Mouse (Mus musculus): ENCODE results near the gene Disp1. TPM values are rescaled to one million over a fixed set of nuclear protein-coding genes. Genes with fewer than 3 reads are reported as not detected.

The Disp1 gene
- total RNA-seq (2014; fragmentation: Nextera tagmentation) (5.0 and 11.0 TPM in 2 replicates), total RNA-seq (2017) (3.0 and 3.8 TPM in 2 replicates), polyA plus RNA-seq (2012) (8.2 and 10.5 TPM in 2 replicates)

GRCm38 (mm10) chr1:183220796-183221718 lies at the start of gene Disp1:
Disp1 (minus strand) TSS chr1:183221522.
- H3K4me3 ChIP-seq (ENCODE audit: low read depth, low read length): peak within 1 kb of the TSS; percentile 90
- DNase-seq (ENCODE audit: low spot score): peak; percentile 82
- ATAC-seq (ENCODE audit: extremely low read depth, insufficient number of reproducible peaks, low FRiP score, poor library complexity, severe bottlenecking): peak; percentile 89
- no peaks in the 10 kb centered on the region for H3K9me3 ChIP-seq (replicated peaks)
- peaks cover 15% of the 10 kb centered on the region for H3K36me3 ChIP-seq (replicated peaks)
- TF ChIP-seq TAL1 (conservative IDR thresholded peaks at IDR 0.05; ENCODE audit: low read depth, low read length) (no peak), CTCF (IDR thresholded peaks at IDR 0.05; ENCODE audit: low read depth, low read length) (no peak), GATA2 (IDR thresholded peaks at IDR 0.05; ENCODE audit: borderline replicate concordance, low read depth, low read length) (no peak), POLR2AphosphoS5 (IDR thresholded peaks at IDR 0.05; ENCODE audit: insufficient replicate concordance, low read depth, low read length) (no peak), GATA1 (IDR thresholded peaks at IDR 0.05; ENCODE audit: borderline replicate concordance, low read length) (no peak)
- peaks cover 3% of the 10 kb centered on the region; the same call in 1 of the 2 replicates for H3K27me3 ChIP-seq (ENCODE audit: insufficient read depth, low read length)
- peaks cover 25% of the 10 kb centered on the region for H3K4me1 ChIP-seq (ENCODE audit: insufficient read depth, low read depth, low read length)

GRCm38 (mm10) chr1:183267666-183268065 lies 46.3 kb upstream of the Disp1 start:
- no peaks in the 10 kb centered on the region for H3K36me3 ChIP-seq (replicated peaks)
- no peak for TF ChIP-seq GATA2 (IDR thresholded peaks at IDR 0.05; ENCODE audit: borderline replicate concordance, low read depth, low read length)
- no peak for TF ChIP-seq POLR2AphosphoS5 (IDR thresholded peaks at IDR 0.05; ENCODE audit: insufficient replicate concordance, low read depth, low read length)
- TF ChIP-seq CTCF (IDR thresholded peaks at IDR 0.05; ENCODE audit: low read depth, low read length): no peak
- no peak for TF ChIP-seq TAL1 (conservative IDR thresholded peaks at IDR 0.05; ENCODE audit: low read depth, low read length)
- TF ChIP-seq GATA1 (IDR thresholded peaks at IDR 0.05; ENCODE audit: borderline replicate concordance, low read length): no peak
- no peaks in the 10 kb centered on the region for H3K9me3 ChIP-seq (replicated peaks)
- H3K27me3 ChIP-seq (ENCODE audit: insufficient read depth, low read length): peaks cover 26% of the 10 kb centered on the region
- ATAC-seq (ENCODE audit: extremely low read depth, insufficient number of reproducible peaks, low FRiP score, poor library complexity, severe bottlenecking) (no peak), DNase-seq (ENCODE audit: low spot score) (no peak)
- peaks cover 13% of the 10 kb centered on the region for H3K4me1 ChIP-seq (ENCODE audit: insufficient read depth, low read depth, low read length)
- H3K4me3 ChIP-seq (ENCODE audit: low read depth, low read length): no peak overlapping the region

- peak; percentile 20 for DNase-seq (ENCODE audit: low spot score)
- peaks cover 13% of the 10 kb centered on the region for H3K4me1 ChIP-seq (ENCODE audit: insufficient read depth, low read depth, low read length)
- H3K4me3 ChIP-seq (ENCODE audit: low read depth, low read length): peak overlapping the region; percentile 45; the same call in 1 of the 2 replicates
- ATAC-seq (ENCODE audit: extremely low read depth, insufficient number of reproducible peaks, low FRiP score, poor library complexity, severe bottlenecking): peak; percentile 89
- no peak for TF ChIP-seq GATA2 (IDR thresholded peaks at IDR 0.05; ENCODE audit: borderline replicate concordance, low read depth, low read length)
- no peak for TF ChIP-seq GATA1 (IDR thresholded peaks at IDR 0.05; ENCODE audit: borderline replicate concordance, low read length)
- no peak for TF ChIP-seq POLR2AphosphoS5 (IDR thresholded peaks at IDR 0.05; ENCODE audit: insufficient replicate concordance, low read depth, low read length)
- TF ChIP-seq TAL1 (conservative IDR thresholded peaks at IDR 0.05; ENCODE audit: low read depth, low read length): no peak
- no peak for TF ChIP-seq CTCF (IDR thresholded peaks at IDR 0.05; ENCODE audit: low read depth, low read length)
- H3K9me3 ChIP-seq (replicated peaks): no peaks in the 10 kb centered on the region
- H3K36me3 ChIP-seq (replicated peaks): no peaks in the 10 kb centered on the region
- peaks cover 21% of the 10 kb centered on the region for H3K27me3 ChIP-seq (ENCODE audit: insufficient read depth, low read length)
Observed at GRCm38 (mm10) chr1:183265921-183266467, 44.7 kb upstream of the Disp1 start.

GRCm38 (mm10) chr1:183264145-183265008 lies 43.1 kb upstream of the Disp1 start:
- no peaks in the 10 kb centered on the region for H3K9me3 ChIP-seq (replicated peaks)
- H3K4me1 ChIP-seq (ENCODE audit: insufficient read depth, low read depth, low read length): peaks cover 13% of the 10 kb centered on the region
- DNase-seq (ENCODE audit: low spot score) (no peak), ATAC-seq (ENCODE audit: extremely low read depth, insufficient number of reproducible peaks, low FRiP score, poor library complexity, severe bottlenecking) (no peak)
- H3K36me3 ChIP-seq (replicated peaks): no peaks in the 10 kb centered on the region
- no peak overlapping the region for H3K4me3 ChIP-seq (ENCODE audit: low read depth, low read length)
- peaks cover 14% of the 10 kb centered on the region for H3K27me3 ChIP-seq (ENCODE audit: insufficient read depth, low read length)
- no peak for TF ChIP-seq GATA2 (IDR thresholded peaks at IDR 0.05; ENCODE audit: borderline replicate concordance, low read depth, low read length)
- no peak for TF ChIP-seq CTCF (IDR thresholded peaks at IDR 0.05; ENCODE audit: low read depth, low read length)
- no peak for TF ChIP-seq TAL1 (conservative IDR thresholded peaks at IDR 0.05; ENCODE audit: low read depth, low read length)
- TF ChIP-seq GATA1 (IDR thresholded peaks at IDR 0.05; ENCODE audit: borderline replicate concordance, low read length): no peak
- TF ChIP-seq POLR2AphosphoS5 (IDR thresholded peaks at IDR 0.05; ENCODE audit: insufficient replicate concordance, low read depth, low read length): no peak

- DNase-seq (ENCODE audit: low spot score): no peak
- H3K9me3 ChIP-seq (replicated peaks): no peaks in the 10 kb centered on the region
- TF ChIP-seq POLR2AphosphoS5 (IDR thresholded peaks at IDR 0.05; ENCODE audit: insufficient replicate concordance, low read depth, low read length) (no peak), GATA2 (IDR thresholded peaks at IDR 0.05; ENCODE audit: borderline replicate concordance, low read depth, low read length) (no peak), TAL1 (conservative IDR thresholded peaks at IDR 0.05; ENCODE audit: low read depth, low read length) (no peak), CTCF (IDR thresholded peaks at IDR 0.05; ENCODE audit: low read depth, low read length) (no peak), GATA1 (IDR thresholded peaks at IDR 0.05; ENCODE audit: borderline replicate concordance, low read length) (no peak)
- no peaks in the 10 kb centered on the region for H3K36me3 ChIP-seq (replicated peaks)
- ATAC-seq (ENCODE audit: extremely low read depth, insufficient number of reproducible peaks, low FRiP score, poor library complexity, severe bottlenecking): no peak
- H3K27me3 ChIP-seq (ENCODE audit: insufficient read depth, low read length): peaks cover 2% of the 10 kb centered on the region; the same call in 1 of the 2 replicates
- H3K4me3 ChIP-seq (ENCODE audit: low read depth, low read length): no peak overlapping the region
- no peaks in the 10 kb centered on the region for H3K4me1 ChIP-seq (ENCODE audit: insufficient read depth, low read depth, low read length)
Observed at GRCm38 (mm10) chr1:183252574-183252973, 31.3 kb upstream of the Disp1 start.

Data from G1E (cell line).